30 mouse cellular contexts compared by ENCODE assay signal in the genomic region with DNA sequence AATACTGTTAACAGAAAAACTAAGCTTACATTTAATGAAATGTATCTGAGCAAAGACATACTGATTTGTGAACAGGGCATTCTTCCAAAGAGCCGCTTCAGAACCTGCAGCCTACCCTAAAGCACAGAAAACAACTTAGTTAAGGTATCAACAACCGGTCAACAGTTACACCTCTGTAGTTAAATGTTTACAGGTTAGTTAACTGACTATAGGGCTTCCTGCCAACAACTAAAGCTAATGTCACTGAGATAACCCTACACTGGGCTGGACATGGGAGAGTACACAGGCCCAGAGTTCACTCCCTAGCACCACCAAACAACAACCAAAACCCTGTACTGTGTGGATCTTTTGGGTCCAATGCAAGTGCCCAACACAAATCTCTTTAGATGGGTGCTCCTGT. TPM values are rescaled to one million over a fixed set of nuclear protein-coding genes. Genes with fewer than 3 reads are reported as not detected.
"Had no signal": no experiment of that assay in that cellular context is flagged by ENCODE, and none has a peak within 500 bp of the region (broad histone marks: within the 10 kb centered on the region; RNA-seq: fewer than 3 reads in every experiment).

No protein-coding gene starts in this region.

- H3K27me3 ChIP-seq: embryonic facial prominence, embryonic 12.5 days; embryonic facial prominence, embryonic 13.5 days; embryonic facial prominence, embryonic 15.5 days; forebrain, embryonic 12.5 days; forebrain, embryonic 13.5 days; forebrain, embryonic 15.5 days had no signal

- H3K4me2 ChIP-seq: embryonic facial prominence, embryonic 12.5 days; embryonic facial prominence, embryonic 13.5 days; embryonic facial prominence, embryonic 15.5 days; forebrain, embryonic 12.5 days; forebrain, embryonic 13.5 days; forebrain, embryonic 15.5 days had no signal

- ATAC-seq: forebrain, embryonic 13.5 days; forebrain, embryonic 14.5 days; forebrain, embryonic 15.5 days; forebrain, embryonic 16.5 days; forebrain, postnatal 0 days had no signal

- H3K27ac ChIP-seq: embryonic facial prominence, embryonic 10.5 days; embryonic facial prominence, embryonic 12.5 days; embryonic facial prominence, embryonic 13.5 days; embryonic facial prominence, embryonic 15.5 days; forebrain, embryonic 10.5 days; forebrain, embryonic 12.5 days; forebrain, embryonic 13.5 days; forebrain, embryonic 15.5 days; gastrocnemius, adult 2 months had no signal

- H3K9ac ChIP-seq: embryonic facial prominence, embryonic 12.5 days; embryonic facial prominence, embryonic 13.5 days; embryonic facial prominence, embryonic 15.5 days; forebrain, embryonic 12.5 days; forebrain, embryonic 13.5 days; forebrain, embryonic 15.5 days; forebrain, postnatal 0 days had no signal

- H3K4me3 ChIP-seq: embryonic facial prominence, embryonic 10.5 days; embryonic facial prominence, embryonic 12.5 days; embryonic facial prominence, embryonic 13.5 days; embryonic facial prominence, embryonic 15.5 days; erythroblast, embryonic 14.5 days; forebrain, embryonic 10.5 days; forebrain, embryonic 12.5 days; forebrain, embryonic 13.5 days; forebrain, embryonic 15.5 days; gastrocnemius, adult 2 months had no signal

- H3K9me3 ChIP-seq: embryonic facial prominence, embryonic 10.5 days; embryonic facial prominence, embryonic 12.5 days; embryonic facial prominence, embryonic 13.5 days; embryonic facial prominence, embryonic 15.5 days; forebrain, embryonic 10.5 days; forebrain, embryonic 12.5 days; forebrain, embryonic 13.5 days; forebrain, embryonic 15.5 days had no signal

- DNase-seq: cerebellum, adult 2 months; cerebellum, adult 8-10 months; cerebellum, adult 9-10 months; cerebellum, adult 9-11 months; cerebellum, postnatal 10 days; cerebellum, postnatal 14 days; cerebellum, postnatal 25 days; cerebellum, postnatal 36 days; embryo, embryonic 11 days; forebrain, postnatal 0 days; gastrocnemius, adult 2 months; gastrocnemius, postnatal 10 days; gastrocnemius, postnatal 14 days; gastrocnemius, postnatal 25 days; gastrocnemius, postnatal 36 days; heart, adult 11 months; heart, adult 18-20 months had no signal

RNA-seq across cellular contexts. Expression of a gene that starts 16.8 kb away (rescaled TPM):
- total RNA-seq: forebrain, postnatal 0 days; gastrocnemius, adult 18-20 months; gastrocnemius, adult 2 months; gastrocnemius, adult 8-10 months; gastrocnemius, postnatal 25 days; gastrocnemius, postnatal 36 days; heart, adult 18-20 months had no signal
- polyA plus RNA-seq: embryonic facial prominence, embryonic 10.5 days; forebrain, embryonic 10.5 days had no signal
